Mouse (Mus musculus) E14TG2a.4 (cell line): Measurements from ENCODE around the gene Bmp5.

Experiments
- CTCF ChIP-seq: conservative IDR thresholded peaks from 2 replicates; pipeline ENCODE4 v1.5.1; 2014; ENCODE audit warnings: low read length
- NANOG ChIP-seq: IDR thresholded peaks from 2 replicates; pipeline ENCODE4 v1.6.1; 2014; ENCODE audit warnings: borderline replicate concordance, low read length, mixed read lengths

DNA sequence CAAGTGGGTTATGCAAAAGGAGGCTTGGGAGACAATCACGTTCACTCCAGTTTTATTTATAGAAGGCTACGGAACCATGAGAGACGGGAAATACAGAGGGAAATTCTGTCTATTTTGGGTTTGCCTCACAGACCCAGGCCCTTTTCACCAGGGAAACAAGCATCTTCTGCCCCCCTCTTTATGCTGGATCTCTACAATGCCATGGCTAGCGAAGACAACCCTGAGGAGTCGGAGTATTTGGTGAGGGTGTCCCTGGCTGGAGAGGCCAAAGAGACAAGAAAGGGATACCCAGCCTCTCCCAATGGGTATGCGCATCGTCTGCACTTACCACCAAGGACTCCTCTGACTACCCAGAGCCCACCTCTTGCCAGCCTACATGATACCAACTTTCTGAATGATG lies 989 bp downstream of the Bmp5 start:
- no peak for TF ChIP-seq CTCF
- TF ChIP-seq NANOG = no peak
